Mouse (Mus musculus) spleen, adult 2 months (tissue): ENCODE measurements around the gene Ankrd34a.

Experiments used
- CTCF ChIP-seq: fragments of 200-500 bp; IDR thresholded peaks from 2 replicates; pipeline ENCODE4 v1.5.1; 2011; ENCODE audit warnings: mild to moderate bottlenecking, inconsistent platforms; ENCODE audit not compliant: insufficient read depth, insufficient read length, insufficient replicate concordance; ENCODE audit errors: extremely low read depth
- POLR2A ChIP-seq: fragments of 200-500 bp; IDR thresholded peaks from 2 replicates; pipeline ENCODE4 v1.6.1; 2011; ENCODE audit warnings: low read depth, low read length, inconsistent platforms

- no peak for TF ChIP-seq CTCF
- TF ChIP-seq POLR2A: no peak
These were observed 20.3 kb upstream of the Ankrd34a start for GRCm38 (mm10) chr3:96576005-96576658.
